In the genomic region with DNA sequence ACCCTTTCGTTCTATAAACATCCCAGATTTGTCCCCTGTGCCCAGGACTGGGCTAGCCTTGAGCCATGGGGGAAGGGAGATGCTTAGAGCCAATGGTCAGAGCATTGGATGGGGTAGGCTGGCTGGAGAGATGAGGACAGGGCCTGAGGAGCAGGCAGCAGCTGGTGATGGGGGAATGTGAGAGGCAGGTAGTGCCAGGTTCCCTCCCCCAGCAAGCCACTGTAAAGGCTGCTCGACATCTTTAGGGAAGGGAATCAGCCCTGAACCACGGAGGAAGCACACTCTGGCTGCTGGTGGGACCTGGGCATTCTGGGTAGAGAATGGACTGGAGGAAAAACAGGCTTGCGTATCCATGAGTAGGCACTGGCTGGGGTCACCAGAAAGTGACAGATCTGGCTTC, we compare ENCODE assay signal across 19 mouse cellular contexts.
DNase-seq lines count a peak whose midpoint lies in the region; ATAC-seq and TF ChIP-seq lines count a peak whose summit lies in the region.
"Had no signal": no experiment of that assay in that cellular context is flagged by ENCODE, and none has a peak within 500 bp of the region (broad histone marks: within the 10 kb centered on the region; RNA-seq: fewer than 3 reads in every experiment).

No protein-coding gene starts in this region.

- WGBS in heart, embryonic 11.5 days (ENCODE audit: insufficient replicate concordance): 57% methylated on average over 4 of the region's 4 CpGs
- WGBS in intestine, embryonic 14.5 days: 49% methylated on average over 4 of the region's 4 CpGs
- 58% methylated on average over 4 of the region's 4 CpGs for WGBS in intestine, postnatal 0 days
- 49% methylated on average over 4 of the region's 4 CpGs for WGBS in lung, embryonic 16.5 days
- 44% methylated on average over 4 of the region's 4 CpGs for WGBS in lung, adult 2 months

- no peak overlapping the region for H3K4me2 ChIP-seq in heart, embryonic 11.5 days
- no peak overlapping the region for H3K4me2 ChIP-seq in intestine, embryonic 14.5 days (ENCODE audit: low read length)
- no peak overlapping the region for H3K4me2 ChIP-seq in intestine, postnatal 0 days (replicated peaks; ENCODE audit: low read depth)
- no peak overlapping the region for H3K4me2 ChIP-seq in lung, embryonic 16.5 days (ENCODE audit: low read depth, low read length)
- H3K4me2 ChIP-seq: embryonic facial prominence, embryonic 15.5 days; hindbrain, embryonic 13.5 days; liver, embryonic 12.5 days; midbrain, embryonic 15.5 days; neural tube, embryonic 15.5 days had no signal

- H3K27me3 ChIP-seq in heart, embryonic 11.5 days (ENCODE audit: control insufficient read depth, insufficient read depth, low read length): no peaks in the 10 kb centered on the region
- H3K27me3 ChIP-seq in intestine, embryonic 14.5 days (replicated peaks; ENCODE audit: control insufficient read depth, insufficient read depth, low read length): no peaks in the 10 kb centered on the region
- H3K27me3 ChIP-seq in intestine, postnatal 0 days (replicated peaks; ENCODE audit: control insufficient read depth, insufficient read depth, low read length): no peaks in the 10 kb centered on the region
- no peaks in the 10 kb centered on the region for H3K27me3 ChIP-seq in lung, embryonic 16.5 days (ENCODE audit: control insufficient read depth, insufficient read depth, low read depth, low read length)
- H3K27me3 ChIP-seq: embryonic facial prominence, embryonic 15.5 days; hindbrain, embryonic 13.5 days; liver, embryonic 12.5 days; midbrain, embryonic 15.5 days; neural tube, embryonic 15.5 days had no signal

- ATAC-seq in heart, embryonic 11.5 days (replicated peaks; ENCODE audit: insufficient number of reproducible peaks, low FRiP score, low TSS enrichment): no peak
- no peak for ATAC-seq in intestine, embryonic 14.5 days (replicated peaks; ENCODE audit: low FRiP score, low TSS enrichment, low read depth)
- no peak for ATAC-seq in intestine, postnatal 0 days
- 0 out of 2 replicates have a peak, but pooled peaks have one; percentile 1 for ATAC-seq in lung, embryonic 16.5 days (ENCODE audit: low read depth)
- ATAC-seq in monocyte, adult 5-6 weeks (replicated peaks; ENCODE audit: insufficient number of reproducible peaks, low FRiP score, low TSS enrichment, poor library complexity, severe bottlenecking): no peak
- ATAC-seq: liver, embryonic 12.5 days; midbrain, embryonic 15.5 days had no signal

- H3K36me3 ChIP-seq in heart, embryonic 11.5 days (ENCODE audit: control insufficient read depth, insufficient read depth, low read length): peaks cover 6% of the 10 kb centered on the region
- H3K36me3 ChIP-seq in intestine, embryonic 14.5 days (ENCODE audit: control insufficient read depth, insufficient read depth, low read length): peaks cover 24% of the 10 kb centered on the region
- peaks cover 27% of the 10 kb centered on the region for H3K36me3 ChIP-seq in intestine, postnatal 0 days (ENCODE audit: control insufficient read depth, insufficient read depth)
- peaks cover 14% of the 10 kb centered on the region for H3K36me3 ChIP-seq in lung, embryonic 16.5 days (ENCODE audit: control insufficient read depth, insufficient read depth, low read length)
- H3K36me3 ChIP-seq: hindbrain, embryonic 13.5 days; midbrain, embryonic 15.5 days; neural tube, embryonic 15.5 days had no signal

- peaks cover 49% of the 10 kb centered on the region for H3K4me1 ChIP-seq in heart, embryonic 11.5 days (ENCODE audit: control insufficient read depth, insufficient read depth, low read length)
- peaks cover 15% of the 10 kb centered on the region; the same call in 1 of the 2 replicates for H3K4me1 ChIP-seq in intestine, embryonic 14.5 days (replicated peaks; ENCODE audit: control insufficient read depth, insufficient read depth, low read length)
- no peaks in the 10 kb centered on the region for H3K4me1 ChIP-seq in intestine, postnatal 0 days (replicated peaks; ENCODE audit: control insufficient read depth, insufficient read depth, low read length)
- peaks cover 11% of the 10 kb centered on the region for H3K4me1 ChIP-seq in lung, embryonic 16.5 days (replicated peaks; ENCODE audit: control insufficient read depth, insufficient read depth, low read length)
- H3K4me1 ChIP-seq in lung, adult 2 months (ENCODE audit: control insufficient read depth, insufficient read depth, low read length): peaks cover 8% of the 10 kb centered on the region
- H3K4me1 ChIP-seq: embryonic facial prominence, embryonic 15.5 days; neural tube, embryonic 15.5 days had no signal

- no peak overlapping the region for H3K9ac ChIP-seq in heart, embryonic 11.5 days (ENCODE audit: low read depth, low read length)
- H3K9ac ChIP-seq in intestine, embryonic 14.5 days (ENCODE audit: low read length): no peak overlapping the region
- no peak overlapping the region for H3K9ac ChIP-seq in intestine, postnatal 0 days (ENCODE audit: low read depth, low read length)
- no peak overlapping the region for H3K9ac ChIP-seq in lung, embryonic 16.5 days (ENCODE audit: low read length)
- H3K9ac ChIP-seq: embryonic facial prominence, embryonic 15.5 days; hindbrain, embryonic 13.5 days; liver, embryonic 12.5 days; midbrain, embryonic 15.5 days; neural tube, embryonic 15.5 days had no signal

- no peaks in the 10 kb centered on the region for H3K9me3 ChIP-seq in heart, embryonic 11.5 days (replicated peaks; ENCODE audit: control insufficient read depth, low read length)
- H3K9me3 ChIP-seq in intestine, embryonic 14.5 days (ENCODE audit: control insufficient read depth, low read length): no peaks in the 10 kb centered on the region
- no peaks in the 10 kb centered on the region for H3K9me3 ChIP-seq in intestine, postnatal 0 days (ENCODE audit: control insufficient read depth)
- H3K9me3 ChIP-seq in lung, embryonic 16.5 days (ENCODE audit: control insufficient read depth, low read length): no peaks in the 10 kb centered on the region
- H3K9me3 ChIP-seq: embryonic facial prominence, embryonic 15.5 days; hindbrain, embryonic 13.5 days; liver, embryonic 12.5 days; midbrain, embryonic 15.5 days; neural tube, embryonic 15.5 days had no signal

- no peak for TF ChIP-seq CTCF in intestine, postnatal 0 days (IDR thresholded peaks at IDR 0.05; ENCODE audit: low read depth)
- TF ChIP-seq CTCF in lung, adult 2 months (IDR thresholded peaks at IDR 0.05; ENCODE audit: insufficient read depth, low read length): no peak

- no peak for DNase-seq in heart, adult 9 months (ENCODE audit: low spot score in 2 of 2)
- DNase-seq in intestine, embryonic 14.5 days (ENCODE audit: low spot score): no peak
- DNase-seq in lung, adult 2 months: no peak
- DNase-seq: adrenal gland, postnatal 25 days; B cell, adult 2 months; cerebellum, adult 11-12 months; cerebellum, postnatal 14 days; kidney, adult 11 months; layer of hippocampus, adult 9-11 months; lung, postnatal 14 days had no signal

- H3K27ac ChIP-seq in heart, embryonic 11.5 days (ENCODE audit: low read depth, low read length): peak overlapping the region; percentile 58
- H3K27ac ChIP-seq in intestine, embryonic 14.5 days (ENCODE audit: low read depth): 0 out of 2 replicates have a peak overlapping the region, but pooled peaks have one; percentile 33
- H3K27ac ChIP-seq in intestine, postnatal 0 days (ENCODE audit: low read depth, low read length): no peak overlapping the region
- no peak overlapping the region for H3K27ac ChIP-seq in lung, embryonic 16.5 days (ENCODE audit: low read length)
- H3K27ac ChIP-seq: embryonic facial prominence, embryonic 15.5 days; hindbrain, embryonic 13.5 days; liver, embryonic 12.5 days; midbrain, embryonic 15.5 days; neural tube, embryonic 15.5 days had no signal

- H3K4me3 ChIP-seq in heart, embryonic 11.5 days (ENCODE audit: low read depth, low read length): no peak overlapping the region
- H3K4me3 ChIP-seq in intestine, embryonic 14.5 days (ENCODE audit: low read depth, low read length): no peak overlapping the region
- no peak overlapping the region for H3K4me3 ChIP-seq in intestine, postnatal 0 days (ENCODE audit: low read depth, low read length)
- no peak overlapping the region for H3K4me3 ChIP-seq in lung, embryonic 16.5 days (ENCODE audit: low read length)
- no peak overlapping the region for H3K4me3 ChIP-seq in lung, adult 2 months (replicated peaks; ENCODE audit: extremely low read depth, low read depth, low read length)
- H3K4me3 ChIP-seq: embryonic facial prominence, embryonic 15.5 days; hindbrain, embryonic 13.5 days; liver, embryonic 12.5 days; midbrain, embryonic 15.5 days; neural tube, embryonic 15.5 days had no signal

- TF ChIP-seq POLR2A in lung, adult 2 months (IDR thresholded peaks at IDR 0.05; ENCODE audit: borderline replicate concordance, extremely low read depth, low read depth, low read length): no peak

Comparison
In these comparisons a context has a peak if more than half of its experiments do, and no peak if none do; other contexts are left out.
1. H3K27ac ChIP-seq: peak in heart, embryonic 11.5 days (single experiment) and intestine, embryonic 14.5 days (single experiment); none in intestine, postnatal 0 days (single experiment) and lung, embryonic 16.5 days (single experiment).